Mouse (Mus musculus) heart, postnatal 0 days (tissue): ENCODE results near the gene Lamp1.

Experiments
- CTCF ChIP-seq: IDR thresholded peaks from 2 replicates; pipeline ENCODE4 v1.5.1; 2016; ENCODE audit warnings: antibody characterized with exemption, control low read depth, low read depth
- EP300 ChIP-seq: IDR thresholded peaks from 2 replicates; pipeline ENCODE4 v1.6.1; 2016; ENCODE audit warnings: antibody characterized with exemption, low read depth

GRCm38 (mm10) chr8:13206290-13206689, 47.3 kb downstream of the Lamp1 start:
- no peak for TF ChIP-seq CTCF
- TF ChIP-seq EP300, result no peak
